Mouse (Mus musculus) heart, embryonic 15.5 days (tissue): ENCODE data around the gene AI481877. TPM values are rescaled to one million over a fixed set of nuclear protein-coding genes. Genes with fewer than 3 reads are reported as not detected.

ENCODE experiments used
- ATAC-seq: fragments of 200-750 bp; cut with Nextera tagmentation; replicated peaks from 2 replicates; pipeline ENCODE4 v1.8.0; 2017; ENCODE audit warnings: low read depth, moderate TSS enrichment; ENCODE audit not compliant: insufficient number of reproducible peaks, insufficient read depth, low FRiP score
- H3K27ac ChIP-seq: fragments of 300-500 bp; sonication (generic); 2 replicates; pipeline ENCODE4 v1.5.1; 2015; ENCODE audit warnings: mild to moderate bottlenecking, inconsistent platforms
- H3K27me3 ChIP-seq: fragments of 300-500 bp; sonication (generic); 2 replicates; pipeline ENCODE4 v1.6.1; 2015; ENCODE audit warnings: inconsistent platforms
- H3K36me3 ChIP-seq: fragments of 300-500 bp; sonication (generic); 2 replicates; pipeline ENCODE4 v1.6.1; 2015; ENCODE audit warnings: mild to moderate bottlenecking, inconsistent platforms
- H3K4me1 ChIP-seq: fragments of 300-500 bp; sonication (generic); replicated peaks from 2 replicates; pipeline ENCODE4 v1.6.1; 2015; ENCODE audit warnings: inconsistent platforms
- H3K4me2 ChIP-seq: fragments of 300-500 bp; sonication (generic); 2 replicates; pipeline ENCODE4 v1.6.1; 2015; ENCODE audit warnings: inconsistent platforms, mild to moderate bottlenecking, moderate library complexity
- H3K4me3 ChIP-seq: fragments of 300-500 bp; sonication (generic); 2 replicates; pipeline ENCODE4 v1.5.1; 2015; ENCODE audit warnings: mild to moderate bottlenecking, inconsistent platforms
- H3K9ac ChIP-seq: fragments of 300-500 bp; sonication (generic); 2 replicates; pipeline ENCODE4 v1.6.1; 2015; ENCODE audit warnings: mild to moderate bottlenecking, inconsistent platforms
- H3K9me3 ChIP-seq: fragments of 300-500 bp; sonication (generic); replicated peaks from 2 replicates; pipeline ENCODE4 v1.6.1; 2016; ENCODE audit warnings: inconsistent platforms
- WGBS: fragments of 180-500 bp; shearing (Covaris S2); methylation state at CpG from one replicate; pipeline ENCODE4 v1.1.7; 2015; ENCODE audit warnings: mixed read lengths; 5-methylcytosine and 5-hydroxymethylcytosine counted together
- polyA plus RNA-seq: library from polyadenylated mRNA; unstranded; fragments of >200 nt; fragmentation: Nextera tagmentation; extraction: Ambion mirVana; gene quantifications from 2 replicates; pipeline ENCODE4 v1.2.1, GENCODE M21; 2015

Gene AI481877
- polyA plus RNA-seq, 1 experiment from 2014 or later: not detected

GRCm38 (mm10) chr4:59123557-59123956, 15.2 kb downstream of the AI481877 start:
- H3K9me3 ChIP-seq: no peaks in the 10 kb centered on the region
- no peaks in the 10 kb centered on the region for H3K4me1 ChIP-seq
- no peak overlapping the region for H3K27ac ChIP-seq
- no peaks in the 10 kb centered on the region for H3K27me3 ChIP-seq
- H3K4me2 ChIP-seq: no peak overlapping the region
- no peak overlapping the region for H3K4me3 ChIP-seq
- H3K36me3 ChIP-seq: no peaks in the 10 kb centered on the region
- no peak for ATAC-seq
- no peak overlapping the region for H3K9ac ChIP-seq

GRCm38 (mm10) chr4:59117644-59118495, 20.9 kb downstream of the AI481877 start:
- Histone ChIP-seq H3K27me3 (no peaks in the 10 kb centered on the region), H3K4me3 (no peak overlapping the region), H3K4me2 (no peak overlapping the region), H3K9ac (no peak overlapping the region), H3K4me1 (no peaks in the 10 kb centered on the region), H3K36me3 (no peaks in the 10 kb centered on the region), H3K27ac (no peak overlapping the region), H3K9me3 (no peaks in the 10 kb centered on the region)
- no peak for ATAC-seq
- WGBS: 91% methylated on average over 24 of the region's 24 CpGs

GRCm38 (mm10) chr4:59108721-59109120, 30.1 kb downstream of the AI481877 start:
- H3K27me3 ChIP-seq: no peaks in the 10 kb centered on the region
- no peak overlapping the region for H3K4me2 ChIP-seq
- H3K4me3 ChIP-seq: no peak overlapping the region
- H3K27ac ChIP-seq: no peak overlapping the region
- H3K9ac ChIP-seq: no peak overlapping the region
- ATAC-seq: no peak
- H3K9me3 ChIP-seq: no peaks in the 10 kb centered on the region
- H3K4me1 ChIP-seq: no peaks in the 10 kb centered on the region
- WGBS: 90% methylated on average over 4 of the region's 4 CpGs
- H3K36me3 ChIP-seq: no peaks in the 10 kb centered on the region

GRCm38 (mm10) chr4:59107886-59108285, 30.9 kb downstream of the AI481877 start:
- no peak overlapping the region for H3K27ac ChIP-seq
- H3K27me3 ChIP-seq: no peaks in the 10 kb centered on the region
- WGBS: 62% methylated on average over 2 of the region's 2 CpGs
- H3K4me2 ChIP-seq: no peak overlapping the region
- no peaks in the 10 kb centered on the region for H3K9me3 ChIP-seq
- H3K9ac ChIP-seq: no peak overlapping the region
- no peaks in the 10 kb centered on the region for H3K4me1 ChIP-seq
- no peak for ATAC-seq
- no peaks in the 10 kb centered on the region for H3K36me3 ChIP-seq
- no peak overlapping the region for H3K4me3 ChIP-seq

GRCm38 (mm10) chr4:59106661-59107060, 32.1 kb downstream of the AI481877 start:
- WGBS: 66% methylated on average over 5 of the region's 5 CpGs
- H3K4me2 ChIP-seq: no peak overlapping the region

GRCm38 (mm10) chr4:59104166-59104565, 34.6 kb downstream of the AI481877 start:
- Histone ChIP-seq H3K27me3 (no peaks in the 10 kb centered on the region), H3K4me2 (no peak overlapping the region), H3K27ac (no peak overlapping the region), H3K4me3 (no peak overlapping the region), H3K36me3 (no peaks in the 10 kb centered on the region), H3K9ac (no peak overlapping the region), H3K4me1 (no peaks in the 10 kb centered on the region), H3K9me3 (no peaks in the 10 kb centered on the region)
- WGBS: 87% methylated on average over 2 of the region's 2 CpGs
- no peak for ATAC-seq

More at GRCm38 (mm10) chr4:59106661-59107060, 32.1 kb downstream of the AI481877 start:
- no peaks in the 10 kb centered on the region for H3K9me3 ChIP-seq
- no peaks in the 10 kb centered on the region for H3K27me3 ChIP-seq
- H3K4me1 ChIP-seq: no peaks in the 10 kb centered on the region
- no peak for ATAC-seq
- no peaks in the 10 kb centered on the region for H3K36me3 ChIP-seq
- H3K4me3 ChIP-seq: no peak overlapping the region
- no peak overlapping the region for H3K27ac ChIP-seq
- H3K9ac ChIP-seq: no peak overlapping the region

- H3K36me3 ChIP-seq: no peaks in the 10 kb centered on the region
- H3K9ac ChIP-seq: no peak overlapping the region
- no peaks in the 10 kb centered on the region for H3K4me1 ChIP-seq
- H3K27me3 ChIP-seq: peaks cover 3% of the 10 kb centered on the region; the same call in 1 of the 2 replicates
- no peak overlapping the region for H3K4me3 ChIP-seq
- H3K9me3 ChIP-seq: no peaks in the 10 kb centered on the region
- H3K27ac ChIP-seq: no peak overlapping the region
- H3K4me2 ChIP-seq: no peak overlapping the region
- no peak for ATAC-seq
These were observed 42.4 kb downstream of the AI481877 start for GRCm38 (mm10) chr4:59096393-59096792.

GRCm38 (mm10) chr4:59089391-59089790, 49.4 kb downstream of the AI481877 start:
- H3K27me3 ChIP-seq: no peaks in the 10 kb centered on the region
- ATAC-seq: no peak
- H3K36me3 ChIP-seq: no peaks in the 10 kb centered on the region
- H3K4me2 ChIP-seq: no peak overlapping the region
- H3K9ac ChIP-seq: no peak overlapping the region
- WGBS: 7% methylated on average over 1 of the region's 1 CpGs
- no peak overlapping the region for H3K4me3 ChIP-seq
- no peaks in the 10 kb centered on the region for H3K9me3 ChIP-seq
- no peak overlapping the region for H3K27ac ChIP-seq
- H3K4me1 ChIP-seq: no peaks in the 10 kb centered on the region; the same call in 1 of the 2 replicates

GRCm38 (mm10) chr4:59083430-59083829, 55.4 kb downstream of the AI481877 start:
- no peaks in the 10 kb centered on the region for H3K4me1 ChIP-seq
- H3K27ac ChIP-seq: no peak overlapping the region
- H3K9me3 ChIP-seq: no peaks in the 10 kb centered on the region
- no peaks in the 10 kb centered on the region for H3K36me3 ChIP-seq
- no peak overlapping the region for H3K9ac ChIP-seq
- no peak for ATAC-seq
- H3K4me2 ChIP-seq: no peak overlapping the region
- H3K27me3 ChIP-seq: no peaks in the 10 kb centered on the region
- H3K4me3 ChIP-seq: no peak overlapping the region
- 71% methylated on average over 2 of the region's 2 CpGs for WGBS

- no peak for ATAC-seq
- H3K4me1 ChIP-seq: no peaks in the 10 kb centered on the region
- H3K9me3 ChIP-seq: no peaks in the 10 kb centered on the region
- H3K36me3 ChIP-seq: no peaks in the 10 kb centered on the region
- no peaks in the 10 kb centered on the region for H3K27me3 ChIP-seq
- 54% methylated on average over 3 of the region's 3 CpGs for WGBS
- H3K4me3 ChIP-seq: no peak overlapping the region
- H3K27ac ChIP-seq: no peak overlapping the region
- no peak overlapping the region for H3K9ac ChIP-seq
- no peak overlapping the region for H3K4me2 ChIP-seq
These were observed 69.5 kb downstream of the AI481877 start for GRCm38 (mm10) chr4:59069276-59069675.

- Histone ChIP-seq H3K36me3 (no peaks in the 10 kb centered on the region), H3K9ac (no peak overlapping the region), H3K4me3 (no peak overlapping the region), H3K27ac (no peak overlapping the region), H3K4me1 (no peaks in the 10 kb centered on the region), H3K4me2 (no peak overlapping the region), H3K27me3 (no peaks in the 10 kb centered on the region), H3K9me3 (no peaks in the 10 kb centered on the region)
- no peak for ATAC-seq
- WGBS: 79% methylated on average over 12 of the region's 12 CpGs
These were observed 76.3 kb downstream of the AI481877 start for GRCm38 (mm10) chr4:59062526-59062925.

- no peak for ATAC-seq
- 77% methylated on average over 3 of the region's 3 CpGs for WGBS
- no peaks in the 10 kb centered on the region for H3K27me3 ChIP-seq
These were observed 80.9 kb downstream of the AI481877 start for GRCm38 (mm10) chr4:59057929-59058328.

More at GRCm38 (mm10) chr4:59057929-59058328, 80.9 kb downstream of the AI481877 start:
- Histone ChIP-seq H3K4me3 (no peak overlapping the region), H3K9ac (no peak overlapping the region), H3K4me2 (no peak overlapping the region), H3K36me3 (no peaks in the 10 kb centered on the region), H3K9me3 (no peaks in the 10 kb centered on the region), H3K27ac (no peak overlapping the region), H3K4me1 (no peaks in the 10 kb centered on the region)
